Mouse (Mus musculus): Measurements from ENCODE around the gene Ehd1. TPM values are rescaled to one million over a fixed set of nuclear protein-coding genes. Genes with fewer than 3 reads are reported as not detected.
"Not testable (repeated sequence)": the region's sequence is repeated elsewhere in the genome, so short reads cannot be mapped to it uniquely, and the experiment has no call there.

The Ehd1 gene
- polyA plus RNA-seq, 1 experiment from 2014 or later = 96.9 TPM

DNA sequence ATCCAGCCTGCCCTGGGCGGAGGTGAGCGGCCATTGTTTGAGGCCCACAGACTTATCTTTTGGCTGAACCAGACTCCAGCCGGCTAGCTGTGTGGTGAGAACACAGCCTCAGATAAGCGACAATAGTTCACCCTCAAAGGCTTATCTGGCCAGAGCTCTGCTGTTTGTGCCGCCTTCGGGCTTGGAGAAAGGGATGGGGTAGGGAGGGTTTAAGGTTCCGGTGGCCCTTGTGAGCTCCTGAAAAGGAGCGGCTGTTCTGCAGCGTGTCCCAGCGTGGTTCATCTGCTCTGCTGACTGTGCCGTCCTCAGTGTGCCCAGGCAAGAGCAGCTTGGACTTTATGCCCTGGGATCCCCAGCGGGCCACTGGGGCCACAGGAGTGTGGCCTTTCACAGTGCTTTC lies 8.0 kb downstream of the Ehd1 start:
- WGBS = 95% methylated on average over 12 of the region's 12 CpGs
- no peak overlapping the region for H3K4me2 ChIP-seq (replicated peaks)
- H3K9ac ChIP-seq (replicated peaks) = 0 out of 2 replicates have a peak overlapping the region, but pooled peaks have one; percentile 20
- H3K4me3 ChIP-seq = no peak overlapping the region
- no peak for ATAC-seq (ENCODE audit: low FRiP score, low read depth)
- no peaks in the 10 kb centered on the region for H3K9me3 ChIP-seq
- no peak overlapping the region for H3K27ac ChIP-seq (replicated peaks)
- no peaks in the 10 kb centered on the region for H3K27me3 ChIP-seq
- H3K4me1 ChIP-seq = peaks cover 11% of the 10 kb centered on the region
- peaks cover 77% of the 10 kb centered on the region for H3K36me3 ChIP-seq

DNA sequence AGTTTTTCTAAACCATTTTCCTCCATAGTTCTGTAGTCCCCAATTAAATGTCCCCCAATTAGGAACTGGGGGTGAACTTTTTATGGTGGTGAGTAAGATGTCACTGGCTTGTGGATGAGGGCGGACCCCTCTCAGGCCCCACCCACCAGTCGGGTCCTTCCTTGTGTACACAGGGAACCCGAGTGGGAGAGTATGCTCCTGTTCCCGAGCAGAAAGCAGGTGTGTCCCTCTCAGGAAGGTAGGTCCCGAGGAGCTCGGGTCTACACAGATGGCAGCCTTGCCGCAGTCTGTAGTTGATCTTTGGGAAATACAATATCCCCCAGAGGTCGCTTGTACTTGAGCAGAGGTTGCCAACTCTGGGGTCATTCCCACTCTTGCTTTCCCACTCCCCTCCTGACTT lies 8.7 kb downstream of the Ehd1 start:
- H3K4me3 ChIP-seq = no peak overlapping the region
- WGBS = 81% methylated on average over 8 of the region's 8 CpGs
- H3K27ac ChIP-seq (replicated peaks) = no peak overlapping the region
- H3K9me3 ChIP-seq = no peaks in the 10 kb centered on the region
- H3K9ac ChIP-seq (replicated peaks) = no peak overlapping the region
- peaks cover 4% of the 10 kb centered on the region; the same call in 1 of the 2 replicates for H3K4me1 ChIP-seq
- no peak overlapping the region for H3K4me2 ChIP-seq (replicated peaks)
- peaks cover 81% of the 10 kb centered on the region for H3K36me3 ChIP-seq
- H3K27me3 ChIP-seq = no peaks in the 10 kb centered on the region
- ATAC-seq (ENCODE audit: low FRiP score, low read depth) = no peak

DNA sequence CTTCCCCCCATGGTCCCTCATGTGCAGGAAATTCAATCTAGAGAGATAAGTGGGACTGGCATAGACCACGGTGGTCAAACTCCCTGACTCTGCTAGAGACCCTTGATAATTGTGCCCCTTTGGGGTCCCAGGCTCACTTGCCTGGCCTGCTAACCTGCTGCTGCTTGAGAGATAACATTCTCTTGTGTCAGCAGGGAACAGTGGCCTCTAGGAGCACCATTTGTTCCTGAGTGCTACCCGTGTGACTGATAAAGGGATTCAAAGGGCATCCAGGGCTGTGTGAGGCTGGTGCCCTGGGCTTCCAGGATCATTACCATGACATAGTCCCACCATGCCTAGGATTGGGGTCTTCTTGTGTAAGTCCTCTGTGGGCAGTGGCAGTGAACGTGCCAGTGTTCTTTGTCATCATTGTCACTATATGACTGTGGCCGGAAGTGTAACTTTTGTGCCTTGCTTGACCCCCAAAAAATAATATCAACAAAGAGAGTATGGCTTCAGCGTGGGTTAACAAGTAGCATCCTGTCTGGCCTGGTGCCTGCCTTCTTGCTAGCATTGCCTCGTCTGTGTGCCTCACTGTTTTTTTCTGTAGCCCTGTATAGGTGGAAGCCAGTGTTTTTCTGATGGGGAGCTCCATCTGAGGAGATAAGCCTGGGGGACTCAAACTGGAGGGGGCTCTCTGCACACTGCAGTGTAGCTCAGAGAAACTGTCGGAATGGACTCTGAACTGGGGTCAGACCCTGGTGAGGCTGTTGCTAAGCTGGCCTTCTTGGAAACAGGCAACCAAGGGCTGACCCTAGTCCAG lies 9.3 kb downstream of the Ehd1 start:
- Histone ChIP-seq H3K9me3 (no peaks in the 10 kb centered on the region), H3K4me3 (no peak overlapping the region), H3K27ac (replicated peaks) (no peak overlapping the region), H3K9ac (replicated peaks) (no peak overlapping the region), H3K4me1 (peaks cover 4% of the 10 kb centered on the region; the same call in 1 of the 2 replicates), H3K36me3 (peaks cover 76% of the 10 kb centered on the region), H3K27me3 (no peaks in the 10 kb centered on the region), H3K4me2 (replicated peaks) (no peak overlapping the region)
- ATAC-seq (ENCODE audit: low FRiP score, low read depth) = no peak
- WGBS = 86% methylated on average over 7 of the region's 7 CpGs

DNA sequence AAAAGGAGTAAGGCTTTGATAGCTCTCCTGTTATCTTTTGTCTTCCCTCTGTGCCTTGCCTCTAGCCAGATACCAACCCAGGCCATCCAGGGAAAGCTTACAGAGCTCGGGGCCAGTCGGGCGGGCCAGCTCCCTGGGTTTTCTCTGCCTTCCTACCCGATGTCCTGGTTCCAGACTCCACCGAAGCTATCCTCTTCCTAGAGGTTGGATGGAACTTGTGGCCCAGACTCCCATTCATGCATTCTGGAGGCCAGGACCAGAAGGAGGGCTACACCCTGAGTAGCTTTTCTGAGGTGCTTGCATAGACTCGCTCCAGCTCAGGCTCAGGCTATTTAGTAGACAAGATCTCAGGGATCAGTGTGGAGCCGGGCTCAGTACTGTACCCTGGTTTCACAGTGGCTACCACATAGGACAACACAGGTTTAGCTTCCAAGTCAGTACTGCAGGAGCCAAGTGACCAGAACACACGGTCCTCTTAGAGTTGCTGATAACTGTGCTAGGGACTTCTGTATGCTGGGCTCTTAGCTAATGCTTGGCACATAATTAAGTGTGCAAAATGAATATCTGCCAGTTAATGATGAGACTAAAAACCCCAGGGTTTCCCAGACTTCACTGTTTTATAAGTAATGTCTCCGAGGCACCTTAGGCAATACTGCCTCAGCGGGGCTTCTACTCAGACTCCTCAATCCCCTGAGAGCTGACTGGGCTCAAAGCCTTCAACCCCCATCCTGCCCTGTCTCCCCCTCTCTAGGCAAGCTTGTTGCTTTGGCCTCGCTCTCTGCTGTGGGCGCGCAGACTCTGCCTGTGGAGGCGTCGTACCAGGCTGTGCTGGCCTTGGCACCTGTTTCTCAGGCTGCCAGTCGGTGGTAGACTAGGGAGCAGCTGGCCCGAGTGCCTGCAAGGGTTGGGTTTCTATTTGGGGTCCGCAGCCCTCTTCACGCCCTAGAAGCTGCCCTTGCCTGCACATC lies 10.2 kb downstream of the Ehd1 start:
- Histone ChIP-seq H3K4me3 (no peak overlapping the region), H3K4me2 (replicated peaks) (no peak overlapping the region), H3K27me3 (no peaks in the 10 kb centered on the region), H3K4me1 (peaks cover 4% of the 10 kb centered on the region; the same call in 1 of the 2 replicates), H3K9me3 (no peaks in the 10 kb centered on the region), H3K9ac (replicated peaks) (no peak overlapping the region), H3K36me3 (peaks cover 76% of the 10 kb centered on the region), H3K27ac (replicated peaks) (no peak overlapping the region)
- ATAC-seq (ENCODE audit: low FRiP score, low read depth) = no peak
- WGBS = 89% methylated on average over 19 of the region's 19 CpGs

DNA sequence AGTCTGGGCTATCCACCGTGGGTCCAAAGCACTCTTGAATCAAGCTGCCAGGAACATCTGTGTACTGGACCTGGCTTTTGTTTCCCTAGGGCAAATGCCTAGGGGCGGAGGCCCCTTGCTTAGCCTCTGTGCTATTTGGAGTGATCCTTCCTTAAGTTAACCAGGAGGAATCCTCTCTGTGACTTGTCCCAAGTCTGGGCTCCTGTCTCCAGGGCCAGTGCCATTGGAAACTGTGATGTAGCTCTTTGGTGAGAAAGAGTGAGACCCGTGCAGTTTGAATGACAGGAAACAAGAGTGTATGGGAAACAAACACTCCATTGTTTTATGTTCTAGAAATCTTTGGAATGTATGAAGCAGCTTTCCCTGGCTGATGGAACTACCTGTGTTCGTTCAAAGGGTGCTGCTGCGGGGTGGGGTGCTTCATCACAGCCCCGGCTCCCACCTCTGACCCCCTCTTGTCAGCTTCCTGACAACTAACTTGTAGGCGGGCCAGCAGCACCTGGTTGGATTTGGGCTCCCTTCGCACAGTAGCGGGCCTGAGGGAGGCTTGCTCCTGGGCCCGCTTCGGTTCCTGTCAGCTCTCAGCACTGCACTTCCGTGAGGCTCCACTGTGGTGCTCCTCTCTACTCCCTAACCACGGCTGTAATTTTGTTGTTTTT lies 11.8 kb downstream of the Ehd1 start:
- Histone ChIP-seq H3K9me3 (no peaks in the 10 kb centered on the region), H3K36me3 (peaks cover 66% of the 10 kb centered on the region), H3K4me2 (replicated peaks) (no peak overlapping the region), H3K4me3 (no peak overlapping the region), H3K27ac (replicated peaks) (no peak overlapping the region), H3K27me3 (no peaks in the 10 kb centered on the region), H3K9ac (replicated peaks) (no peak overlapping the region), H3K4me1 (peaks cover 4% of the 10 kb centered on the region; the same call in 1 of the 2 replicates)
- ATAC-seq (ENCODE audit: low FRiP score, low read depth) = no peak
- 89% methylated on average over 13 of the region's 13 CpGs for WGBS

DNA sequence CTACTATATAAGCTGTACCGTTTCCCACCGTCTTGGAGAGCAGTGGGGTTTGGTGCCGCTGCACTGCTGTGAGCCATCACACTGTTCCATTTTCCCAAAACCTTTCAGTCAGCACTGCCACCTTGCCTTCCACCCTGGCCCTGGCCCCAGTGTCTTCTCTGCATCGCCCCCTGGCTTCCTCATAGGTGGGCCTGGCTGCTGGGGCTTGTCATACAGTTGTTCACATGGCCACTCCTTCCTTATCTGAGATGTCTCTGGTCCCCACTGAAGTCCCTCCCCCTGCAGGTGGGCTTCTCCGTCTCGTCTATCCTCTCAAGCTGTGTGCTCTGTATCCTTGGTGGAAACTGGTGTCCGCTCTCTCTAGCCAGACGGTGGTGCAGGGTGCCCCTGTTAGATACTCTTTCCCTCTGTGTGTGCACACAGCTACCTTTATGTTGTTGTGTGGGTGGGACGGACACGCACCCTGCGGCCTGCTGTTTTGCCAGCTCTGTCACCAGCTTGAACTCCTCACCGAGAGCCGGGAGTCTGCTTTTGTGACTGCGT lies 13.2 kb downstream of the Ehd1 start:
- no peak overlapping the region for H3K9ac ChIP-seq (replicated peaks)
- WGBS = 92% methylated on average over 14 of the region's 14 CpGs
- peaks cover 4% of the 10 kb centered on the region; the same call in 1 of the 2 replicates for H3K4me1 ChIP-seq
- no peaks in the 10 kb centered on the region for H3K9me3 ChIP-seq
- H3K27ac ChIP-seq (replicated peaks) = no peak overlapping the region
- H3K4me3 ChIP-seq = no peak overlapping the region
- H3K36me3 ChIP-seq = peaks cover 66% of the 10 kb centered on the region
- no peak for ATAC-seq (ENCODE audit: low FRiP score, low read depth)
- H3K27me3 ChIP-seq = no peaks in the 10 kb centered on the region
- no peak overlapping the region for H3K4me2 ChIP-seq (replicated peaks)

DNA sequence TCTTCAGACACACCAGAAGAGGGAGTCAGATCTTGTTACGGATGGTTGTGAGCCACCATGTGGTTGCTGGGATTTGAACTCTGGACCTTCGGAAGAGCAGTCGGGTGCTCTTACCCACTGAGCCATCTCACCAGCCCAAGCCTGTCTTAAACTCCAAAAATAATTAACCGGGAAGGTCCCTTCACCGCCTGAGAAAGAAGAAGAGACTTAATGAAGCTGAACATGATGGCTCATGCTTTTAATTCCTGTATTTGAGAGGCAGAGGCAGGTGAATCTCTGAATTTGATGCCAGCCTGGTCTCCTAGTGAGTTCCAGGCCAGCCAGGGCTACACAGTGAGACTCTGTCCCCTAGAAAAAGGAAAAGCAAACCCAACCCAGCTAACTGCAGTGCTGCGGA lies 14.2 kb downstream of the Ehd1 start:
- not testable (repeated sequence) for H3K4me2 ChIP-seq (replicated peaks); H3K4me1 ChIP-seq; ATAC-seq (ENCODE audit: low FRiP score, low read depth); H3K4me3 ChIP-seq; H3K9me3 ChIP-seq; H3K27ac ChIP-seq (replicated peaks); H3K27me3 ChIP-seq; H3K9ac ChIP-seq (replicated peaks)
- H3K36me3 ChIP-seq = peaks cover 66% of the 10 kb centered on the region
- WGBS = 93% methylated on average over 5 of the region's 6 CpGs

DNA sequence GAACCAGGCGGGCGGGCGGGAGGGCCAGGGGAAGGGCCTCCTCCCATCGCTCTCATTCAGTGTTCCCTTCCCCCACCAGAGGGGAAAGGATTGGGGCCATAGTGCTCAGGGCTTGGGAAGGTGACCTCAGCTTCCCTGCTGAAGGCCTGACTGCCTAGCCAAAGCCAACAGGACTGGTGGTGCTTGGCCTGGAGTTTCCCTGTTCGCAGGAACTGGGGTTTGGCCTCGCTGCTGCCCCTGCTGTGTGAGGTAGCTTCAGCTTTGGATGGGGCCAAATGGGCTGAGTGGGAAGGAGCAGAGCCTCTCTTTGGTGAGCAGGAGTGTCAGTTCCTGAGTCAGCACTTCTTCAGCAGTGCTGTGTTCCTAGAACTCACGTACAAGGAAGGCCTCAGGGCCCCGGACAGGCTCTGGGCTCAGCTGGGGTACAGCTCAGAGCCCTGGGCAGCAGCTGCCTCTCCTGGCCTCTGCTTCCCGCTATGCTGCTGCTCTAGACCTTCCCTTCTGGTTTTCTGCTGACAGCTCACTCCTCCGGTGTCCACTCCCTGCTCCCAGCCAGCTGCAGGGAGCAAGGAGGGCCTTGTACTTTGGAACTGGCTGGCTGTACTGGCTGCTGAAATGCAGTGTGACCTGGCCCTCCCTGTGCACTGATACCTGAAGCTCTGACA lies 14.7 kb downstream of the Ehd1 start:
- H3K4me3 ChIP-seq = no peak overlapping the region
- WGBS = 83% methylated on average over 10 of the region's 10 CpGs

DNA sequence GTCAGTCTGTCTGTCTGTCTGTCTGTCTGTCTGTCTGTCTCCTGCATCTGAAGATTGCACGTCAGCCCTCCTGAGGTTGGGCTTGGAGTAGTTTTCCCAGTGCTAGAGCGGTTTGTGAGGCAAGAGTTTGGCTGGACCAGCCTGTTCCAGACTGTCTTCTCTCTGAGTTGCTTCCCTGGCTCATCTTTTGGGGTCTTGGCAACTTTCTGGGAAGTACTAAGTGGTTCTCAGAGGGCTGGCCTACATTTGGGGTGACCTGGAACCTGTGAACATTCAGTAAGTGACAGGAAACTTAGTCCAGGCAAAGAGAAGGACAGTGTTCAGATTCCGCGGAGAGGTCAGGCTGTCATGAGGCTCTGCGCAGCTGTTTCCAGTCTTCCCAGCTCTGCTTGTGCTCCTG lies 15.7 kb downstream of the Ehd1 start:
- no peak overlapping the region for H3K4me3 ChIP-seq
- 0 out of 2 replicates have a peak, but pooled peaks cover 4% of the 10 kb centered on the region for H3K4me1 ChIP-seq
- H3K4me2 ChIP-seq (replicated peaks) = no peak overlapping the region
- peaks cover 65% of the 10 kb centered on the region for H3K36me3 ChIP-seq
- 92% methylated on average over 5 of the region's 5 CpGs for WGBS
- no peaks in the 10 kb centered on the region for H3K9me3 ChIP-seq
- H3K27ac ChIP-seq (replicated peaks) = no peak overlapping the region
- H3K9ac ChIP-seq (replicated peaks) = no peak overlapping the region
- ATAC-seq (ENCODE audit: low FRiP score, low read depth) = no peak
- no peaks in the 10 kb centered on the region for H3K27me3 ChIP-seq

More for the DNA sequence above, 14.7 kb downstream of the Ehd1 start:
- Histone ChIP-seq H3K27ac (replicated peaks) (no peak overlapping the region), H3K4me1 (0 out of 2 replicates have a peak, but pooled peaks cover 4% of the 10 kb centered on the region), H3K9ac (replicated peaks) (no peak overlapping the region), H3K9me3 (no peaks in the 10 kb centered on the region), H3K27me3 (no peaks in the 10 kb centered on the region), H3K4me2 (replicated peaks) (no peak overlapping the region), H3K36me3 (peaks cover 66% of the 10 kb centered on the region)
- ATAC-seq (ENCODE audit: low FRiP score, low read depth) = no peak

DNA sequence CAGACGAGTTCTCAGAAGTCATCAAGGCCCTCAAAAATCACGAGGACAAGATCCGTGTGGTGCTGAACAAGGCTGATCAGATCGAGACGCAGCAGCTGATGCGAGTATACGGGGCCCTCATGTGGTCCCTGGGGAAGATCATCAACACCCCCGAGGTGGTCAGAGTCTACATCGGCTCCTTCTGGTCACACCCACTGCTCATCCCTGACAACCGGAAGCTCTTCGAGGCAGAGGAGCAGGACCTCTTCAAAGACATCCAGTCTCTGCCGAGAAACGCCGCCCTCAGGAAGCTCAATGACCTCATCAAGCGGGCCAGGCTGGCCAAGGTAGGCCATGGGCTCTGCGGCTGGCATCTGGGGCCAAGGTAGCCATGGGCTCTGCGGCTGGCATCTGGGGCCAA lies 17.8 kb downstream of the Ehd1 start:
- Histone ChIP-seq H3K27me3 (no peaks in the 10 kb centered on the region), H3K9me3 (no peaks in the 10 kb centered on the region), H3K36me3 (peaks cover 80% of the 10 kb centered on the region), H3K4me1 (no peaks in the 10 kb centered on the region), H3K9ac (replicated peaks) (no peak overlapping the region), H3K27ac (replicated peaks) (no peak overlapping the region), H3K4me2 (replicated peaks) (no peak overlapping the region), H3K4me3 (no peak overlapping the region)
- WGBS = 96% methylated on average over 17 of the region's 17 CpGs
- no peak for ATAC-seq (ENCODE audit: low FRiP score, low read depth)

DNA sequence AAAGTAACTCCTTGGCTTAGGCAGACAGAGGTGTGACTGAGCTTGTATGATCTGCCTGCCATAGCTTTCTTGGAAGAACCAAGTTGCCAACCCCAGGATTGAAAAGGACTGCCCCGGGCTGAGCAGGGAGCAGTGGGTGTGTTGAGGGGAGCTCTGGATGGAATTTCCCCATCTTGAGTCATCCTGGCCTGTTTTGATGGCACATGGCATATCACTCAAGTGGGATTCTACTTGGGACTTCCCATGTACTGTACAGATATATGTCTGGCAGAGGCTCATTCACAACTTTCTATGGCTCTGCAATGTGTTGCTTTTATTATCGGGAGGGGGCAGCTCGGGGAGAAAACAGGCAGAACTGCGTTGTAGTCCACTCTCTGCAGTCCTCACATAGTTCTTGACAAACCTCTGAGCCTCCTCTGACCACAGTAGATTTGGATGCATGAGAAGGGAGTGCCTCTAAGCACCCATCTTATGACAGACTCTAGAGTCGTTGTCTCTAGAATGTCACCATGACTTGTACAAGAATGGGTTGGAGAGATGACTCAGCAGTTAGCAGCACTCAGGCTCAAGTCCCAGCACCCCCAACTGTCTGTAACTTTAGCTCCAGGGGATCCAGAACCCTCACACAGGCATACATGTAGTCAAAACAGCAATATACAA lies 20.2 kb downstream of the Ehd1 start:
- H3K9ac ChIP-seq (replicated peaks) = no peak overlapping the region
- 92% methylated on average over 5 of the region's 5 CpGs for WGBS
- no peak overlapping the region for H3K4me3 ChIP-seq
- no peak overlapping the region for H3K4me2 ChIP-seq (replicated peaks)
- no peaks in the 10 kb centered on the region for H3K27me3 ChIP-seq
- H3K36me3 ChIP-seq = peaks cover 82% of the 10 kb centered on the region
- no peaks in the 10 kb centered on the region for H3K4me1 ChIP-seq
- ATAC-seq (ENCODE audit: low FRiP score, low read depth) = no peak
- H3K9me3 ChIP-seq = no peaks in the 10 kb centered on the region
- H3K27ac ChIP-seq (replicated peaks) = no peak overlapping the region
